Mouse (Mus musculus): Measurements from ENCODE around the gene Jsrp1.

Jsrp1 gene

DNA sequence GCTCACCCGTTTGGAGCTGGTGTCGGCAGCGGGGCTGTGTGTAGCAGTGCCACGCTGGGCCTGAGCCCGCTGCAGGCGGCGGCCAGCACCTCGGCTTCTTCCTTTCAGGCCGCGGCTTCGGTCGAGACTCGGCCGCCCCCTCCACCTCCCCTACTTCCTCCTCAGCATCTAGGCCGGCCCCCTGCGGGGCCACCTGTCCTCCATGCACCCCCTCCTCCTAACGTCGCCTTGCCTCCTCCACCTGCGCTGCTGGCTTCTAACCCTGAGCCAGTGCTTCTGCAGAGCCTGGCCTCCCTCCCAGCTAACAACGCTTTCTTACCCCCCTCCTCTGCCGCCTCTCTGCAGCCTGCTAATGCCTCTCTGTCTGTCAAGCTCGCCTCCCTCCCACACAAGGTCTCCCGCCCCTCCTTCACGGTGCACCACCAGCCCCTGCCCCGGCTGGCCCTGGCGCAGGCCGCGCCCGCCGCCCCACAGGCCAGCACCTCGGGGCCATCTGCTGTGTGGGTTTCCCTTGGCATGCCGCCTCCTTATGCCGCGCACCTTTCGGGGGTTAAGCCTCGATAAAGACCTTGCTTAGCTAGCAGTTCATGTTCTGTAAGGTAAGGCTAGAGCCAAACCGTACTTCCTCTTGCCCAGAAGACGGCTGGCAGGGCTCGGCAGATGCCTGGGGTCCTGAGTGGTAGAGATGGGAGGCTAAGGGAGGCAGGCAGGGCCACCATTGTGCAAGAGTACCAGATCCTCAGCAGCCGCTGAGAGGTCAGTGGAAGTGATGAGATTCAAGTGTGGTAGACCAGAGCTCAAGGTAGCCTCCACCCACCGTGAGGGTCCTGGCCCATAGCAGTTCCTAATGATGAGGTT lies 20.9 kb downstream of the Jsrp1 start:
- ATAC-seq (ENCODE audit: low TSS enrichment) = peak; percentile 36; the same call in 1 of the 2 replicates

- peak; percentile 28; the same call in 1 of the 2 replicates for ATAC-seq (ENCODE audit: low TSS enrichment)
Observed at GRCm38 (mm10) chr10:80791476-80792174, 21.7 kb downstream of the Jsrp1 start.

- no peak for ATAC-seq (ENCODE audit: low TSS enrichment)
Observed at GRCm38 (mm10) chr10:80790761-80791404, 22.4 kb downstream of the Jsrp1 start.

DNA sequence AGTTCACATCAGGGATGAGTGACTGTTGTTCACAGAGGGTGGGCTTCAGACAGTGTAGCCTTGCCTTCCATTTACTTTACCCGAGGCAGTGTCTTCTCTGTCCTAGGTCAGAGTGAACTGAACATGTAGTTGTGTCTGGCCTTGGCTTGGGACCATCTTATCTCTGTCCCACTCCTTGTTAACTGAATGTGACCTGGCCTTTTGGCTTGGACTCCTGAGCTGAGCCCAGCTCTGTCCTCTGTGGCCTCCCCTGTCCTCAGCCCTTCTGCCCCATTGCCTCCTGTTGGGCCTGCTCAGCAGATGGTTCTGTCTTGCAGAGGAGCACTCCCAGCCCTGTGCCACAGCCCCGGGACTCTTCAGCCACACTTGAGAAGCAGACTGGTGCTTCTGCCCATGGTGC lies 25.8 kb downstream of the Jsrp1 start:
- ATAC-seq (ENCODE audit: low TSS enrichment) = no peak

DNA sequence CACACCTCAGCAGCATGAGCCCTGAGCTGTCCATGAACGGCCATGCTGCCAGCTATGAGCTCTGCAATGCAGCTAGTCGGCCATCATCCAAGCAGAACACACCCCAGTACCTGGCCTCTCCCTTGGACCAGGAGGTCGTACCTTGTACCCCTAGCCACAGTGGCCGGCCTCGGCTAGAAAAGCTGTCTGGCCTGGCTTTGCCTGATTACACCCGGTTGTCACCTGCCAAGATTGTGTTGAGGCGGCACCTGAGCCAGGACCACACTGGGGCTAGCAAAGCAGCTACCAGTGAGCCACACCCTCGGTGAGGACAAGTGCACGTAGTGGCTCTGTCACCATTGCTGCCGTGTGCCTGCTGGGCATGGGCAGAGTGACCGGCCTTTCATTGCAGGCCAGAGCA lies 27.3 kb downstream of the Jsrp1 start:
- ATAC-seq (ENCODE audit: low TSS enrichment) = no peak

GRCm38 (mm10) chr10:80784871-80785270 lies 28.4 kb downstream of the Jsrp1 start:
- ATAC-seq (ENCODE audit: low TSS enrichment) = peak; percentile 38

DNA sequence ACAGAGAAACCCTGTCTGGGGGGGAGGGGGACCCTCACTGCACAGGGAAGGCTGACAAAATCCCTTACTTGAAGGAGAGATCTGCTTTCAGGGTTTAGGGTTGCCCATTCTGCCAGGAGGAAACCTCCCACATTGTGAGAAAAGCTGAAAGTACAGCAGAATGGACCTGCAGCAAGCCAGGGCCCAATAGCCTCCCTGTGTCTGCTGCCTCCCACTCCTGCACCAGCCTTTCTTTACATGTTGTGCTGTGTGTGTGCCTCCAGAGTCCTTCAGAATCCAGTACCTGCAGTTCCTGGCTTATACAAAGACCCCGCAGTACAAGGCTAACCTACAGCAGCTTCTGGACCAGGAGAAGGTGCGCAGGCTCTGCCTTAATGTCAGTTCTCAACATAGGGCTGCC lies 29.0 kb downstream of the Jsrp1 start:
- ATAC-seq (ENCODE audit: low TSS enrichment) = peak; percentile 69

DNA sequence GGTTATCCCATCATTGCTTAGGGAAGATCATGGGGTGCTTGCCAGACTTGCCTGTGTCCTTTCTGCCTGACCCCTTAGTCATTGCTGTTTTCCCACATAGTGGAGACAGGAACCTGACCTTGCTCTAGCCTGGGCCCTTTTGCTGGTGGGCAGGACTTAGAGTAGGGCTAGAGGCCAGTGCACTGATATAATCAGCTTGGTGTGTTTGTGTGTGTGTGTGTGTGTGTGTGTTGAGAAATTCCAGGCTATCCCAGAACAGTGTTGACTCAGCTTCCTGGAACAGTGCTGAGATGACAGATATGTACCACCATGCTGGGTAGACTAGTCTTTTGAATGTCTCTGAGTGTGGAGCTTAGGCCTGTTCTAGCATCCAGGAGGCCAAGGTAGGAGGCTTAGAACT lies 33.7 kb downstream of the Jsrp1 start:
- no peak for ATAC-seq (ENCODE audit: low TSS enrichment)

GRCm38 (mm10) chr10:80777123-80777522 lies 36.2 kb downstream of the Jsrp1 start:
- no peak for ATAC-seq (ENCODE audit: low TSS enrichment)

- no peak for ATAC-seq (ENCODE audit: low TSS enrichment)
Observed at GRCm38 (mm10) chr10:80776358-80776869, 36.9 kb downstream of the Jsrp1 start.

DNA sequence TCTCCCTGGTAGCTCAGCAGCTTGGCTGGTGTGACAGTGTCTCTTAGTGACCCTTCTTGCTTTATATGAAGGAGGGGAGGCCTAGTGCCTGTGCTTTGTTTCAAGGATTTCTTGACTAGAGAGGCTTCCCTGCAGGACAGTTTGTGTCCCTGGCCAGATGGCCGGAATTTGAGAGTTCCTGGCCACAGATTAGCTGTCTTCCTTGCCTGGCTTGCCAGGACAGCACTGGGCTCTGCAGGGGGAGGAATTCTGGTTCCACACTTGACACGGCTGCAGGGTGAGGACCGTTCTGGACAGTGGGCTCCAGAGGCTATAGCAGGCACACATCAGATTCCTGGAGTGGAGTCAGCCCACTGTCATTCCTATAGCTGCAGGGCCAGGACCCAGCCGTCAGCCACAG lies 37.6 kb downstream of the Jsrp1 start:
- ATAC-seq (ENCODE audit: low TSS enrichment) = no peak

DNA sequence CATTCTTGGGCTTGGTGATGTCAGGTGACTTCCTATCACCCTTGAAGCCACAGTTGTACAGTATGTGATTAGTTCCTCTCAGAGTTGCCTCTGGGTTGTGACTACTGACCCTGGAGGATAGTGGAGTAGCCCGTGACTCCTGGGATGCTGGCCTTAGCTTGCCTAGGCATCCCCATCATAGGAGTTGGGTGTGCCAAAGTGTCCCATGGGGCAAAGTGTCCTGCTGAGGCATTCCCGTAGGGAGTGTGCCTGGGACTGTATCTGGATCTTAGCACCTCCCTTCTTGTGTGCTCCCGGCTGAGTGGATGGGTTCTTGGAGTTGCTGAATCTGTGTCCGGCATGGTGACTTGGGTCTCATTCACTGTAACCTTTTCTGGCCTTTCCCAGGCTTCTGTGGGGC lies 38.3 kb downstream of the Jsrp1 start:
- no peak for ATAC-seq (ENCODE audit: low TSS enrichment)

GRCm38 (mm10) chr10:80774549-80774948 lies 38.7 kb downstream of the Jsrp1 start:
- ATAC-seq (ENCODE audit: low TSS enrichment) = peak; percentile 95

GRCm38 (mm10) chr10:80773816-80774215 lies 39.5 kb downstream of the Jsrp1 start:
- no peak for ATAC-seq (ENCODE audit: low TSS enrichment)

GRCm38 (mm10) chr10:80768365-80768764 lies 44.9 kb downstream of the Jsrp1 start:
- no peak for ATAC-seq (ENCODE audit: low TSS enrichment)

DNA sequence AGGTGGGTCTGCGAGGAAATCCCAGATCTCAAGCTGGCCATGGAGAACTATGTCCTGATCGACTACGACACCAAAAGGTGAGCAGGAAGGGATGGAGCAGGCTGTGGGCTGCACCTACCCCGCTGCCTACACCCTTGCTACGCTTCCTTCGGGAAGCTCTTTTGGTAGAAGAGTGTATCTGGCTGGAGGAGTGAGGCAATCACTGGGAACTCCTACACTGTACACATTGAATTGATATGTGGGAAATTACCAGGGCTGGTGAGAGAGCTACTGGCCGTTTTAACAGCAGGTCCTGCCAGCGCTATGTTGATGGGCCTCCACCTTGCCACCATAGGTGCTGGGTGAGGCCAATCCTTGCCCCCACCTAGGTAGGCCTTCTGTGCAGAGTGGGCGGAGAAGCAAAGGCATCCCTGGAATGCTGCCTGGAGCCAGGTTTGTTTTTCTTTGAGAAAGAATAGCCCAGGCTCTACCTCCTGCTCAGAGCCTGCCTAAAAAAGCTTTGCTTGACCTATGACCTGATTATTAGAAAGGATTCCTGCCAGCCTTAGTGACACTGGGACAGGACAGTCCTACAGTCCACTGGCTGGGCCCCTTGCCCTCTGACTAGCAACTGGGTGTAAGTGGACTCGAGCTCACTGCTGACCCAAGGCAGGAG lies 47.0 kb downstream of the Jsrp1 start:
- ATAC-seq (ENCODE audit: low TSS enrichment) = peak; percentile 69; the same call in 1 of the 2 replicates

GRCm38 (mm10) chr10:80765746-80766145 lies 47.6 kb downstream of the Jsrp1 start:
- ATAC-seq (ENCODE audit: low TSS enrichment) = no peak

DNA sequence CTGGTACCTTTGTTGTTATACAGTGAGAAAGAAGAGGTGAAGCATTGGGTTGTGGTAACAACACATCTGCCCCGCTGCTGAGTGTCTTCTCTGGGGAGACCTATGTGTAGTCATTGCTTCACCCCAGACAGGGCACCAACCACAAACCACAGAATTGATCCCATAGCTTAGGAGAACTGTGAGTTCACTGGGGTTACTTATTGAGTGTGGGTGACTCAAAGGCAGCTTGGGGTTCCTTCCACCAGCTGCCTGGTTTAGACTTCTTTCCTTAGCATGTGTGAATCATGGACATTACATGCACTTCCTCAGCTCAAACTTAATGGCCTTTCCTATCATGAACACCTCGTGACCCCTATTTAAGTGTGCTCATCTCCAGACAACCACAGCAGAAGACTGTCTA lies 49.8 kb downstream of the Jsrp1 start:
- ATAC-seq (ENCODE audit: low TSS enrichment) = no peak

- no peak for ATAC-seq (ENCODE audit: low TSS enrichment)
Observed at GRCm38 (mm10) chr10:80761821-80762220, 51.5 kb downstream of the Jsrp1 start.

GRCm38 (mm10) chr10:80760596-80761524 lies 52.4 kb downstream of the Jsrp1 start:
- ATAC-seq (ENCODE audit: low TSS enrichment) = no peak

DNA sequence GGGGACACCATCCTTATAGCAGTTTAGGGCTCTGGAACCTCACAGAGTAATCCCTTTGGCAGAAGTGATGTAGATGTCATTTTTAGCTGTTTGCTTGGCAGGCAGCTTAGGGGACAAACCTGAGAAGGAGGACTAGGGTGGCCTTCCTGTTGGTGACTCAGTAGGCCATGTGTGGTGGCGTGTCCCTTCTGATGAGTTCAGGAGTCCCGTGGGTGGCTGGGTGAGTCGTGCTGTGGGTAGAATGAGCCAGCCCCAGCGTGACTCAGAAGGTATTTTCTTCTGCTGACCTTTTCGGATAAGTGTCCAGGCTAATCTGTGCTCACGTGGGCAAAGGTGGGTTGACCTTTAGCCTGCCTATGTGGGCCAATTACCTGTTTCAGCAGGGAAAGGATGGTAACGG lies 54.6 kb downstream of the Jsrp1 start:
- ATAC-seq (ENCODE audit: low TSS enrichment) = no peak

Data from frontal cortex, adult (tissue).